Mouse (Mus musculus) heart, embryonic 11.5 days (tissue): ENCODE data around the gene Dcaf1. TPM values are rescaled to one million over a fixed set of nuclear protein-coding genes. Genes with fewer than 3 reads are reported as not detected.

ENCODE experiments used
- ATAC-seq: fragments of 200-750 bp; cut with Nextera tagmentation; replicated peaks from 2 replicates; pipeline ENCODE4 v1.8.0; 2017; ENCODE audit warnings: moderate library complexity; ENCODE audit not compliant: insufficient number of reproducible peaks, low FRiP score, low TSS enrichment
- H3K27ac ChIP-seq: fragments of 300-500 bp; sonication (generic); 2 replicates; pipeline ENCODE4 v1.5.1; 2014; ENCODE audit warnings: mild to moderate bottlenecking, low read depth, low read length
- H3K27me3 ChIP-seq: fragments of 300-500 bp; sonication (generic); 2 replicates; pipeline ENCODE4 v1.6.1; 2014; ENCODE audit warnings: mild to moderate bottlenecking, low read length, mixed read lengths; ENCODE audit not compliant: control insufficient read depth, insufficient read depth
- H3K36me3 ChIP-seq: fragments of 300-500 bp; sonication (generic); 2 replicates; pipeline ENCODE4 v1.6.1; 2014; ENCODE audit warnings: mild to moderate bottlenecking, low read length, moderate library complexity, mixed read lengths; ENCODE audit not compliant: control insufficient read depth, insufficient read depth
- H3K4me1 ChIP-seq: fragments of 300-500 bp; sonication (generic); 2 replicates; pipeline ENCODE4 v1.6.1; 2014; ENCODE audit warnings: low read length; ENCODE audit not compliant: control insufficient read depth, insufficient read depth
- H3K4me2 ChIP-seq: fragments of 300-500 bp; sonication (generic); 2 replicates; pipeline ENCODE4 v1.6.1; 2014; ENCODE audit warnings: mild to moderate bottlenecking, moderate library complexity
- H3K4me3 ChIP-seq: fragments of 300-500 bp; sonication (generic); 2 replicates; pipeline ENCODE4 v1.5.1; 2014; ENCODE audit warnings: low read depth, low read length
- H3K9ac ChIP-seq: fragments of 300-500 bp; sonication (generic); 2 replicates; pipeline ENCODE4 v1.6.1; 2014; ENCODE audit warnings: mild to moderate bottlenecking, low read depth, low read length, moderate library complexity
- H3K9me3 ChIP-seq: fragments of 300-500 bp; sonication (generic); replicated peaks from 2 replicates; pipeline ENCODE4 v1.6.1; 2016; ENCODE audit warnings: low read length; ENCODE audit not compliant: control insufficient read depth
- WGBS: fragments of 180-500 bp; shearing (Covaris S2); extraction: QIAGEN DNeasy Blood & Tissue Kit; methylation state at CpG from one replicate; pipeline ENCODE4 v1.1.7; 2014; ENCODE audit not compliant: insufficient replicate concordance; 5-methylcytosine and 5-hydroxymethylcytosine counted together
- polyA plus RNA-seq: library from polyadenylated mRNA; unstranded; fragments of >200 nt; fragmentation: Nextera tagmentation; extraction: Ambion mirVana; gene quantifications from 2 replicates; pipeline ENCODE4 v1.2.1, GENCODE M21; 2014

Dcaf1 gene
- polyA plus RNA-seq, 1 experiment from 2014 or later, result 23.5 TPM

GRCm38 (mm10) chr9:106890496-106891240 is 69.0 kb downstream of the Dcaf1 start:
- Histone ChIP-seq H3K9ac (peak overlapping the region; percentile 97), H3K27ac (no peak overlapping the region), H3K9me3 (no peaks in the 10 kb centered on the region), H3K4me2 (peak overlapping the region; percentile 73), H3K27me3 (no peaks in the 10 kb centered on the region), H3K36me3 (peaks cover 16% of the 10 kb centered on the region), H3K4me1 (peaks cover 17% of the 10 kb centered on the region), H3K4me3 (peak overlapping the region; percentile 85)
- 69% methylated on average over 8 of the region's 8 CpGs for WGBS
- ATAC-seq, result no peak

GRCm38 (mm10) chr9:106891341-106891741 is 69.7 kb downstream of the Dcaf1 start:
- under 1% methylated on average over 17 of the region's 17 CpGs for WGBS
- H3K9me3 ChIP-seq, result no peaks in the 10 kb centered on the region
- ATAC-seq, result no peak
- H3K27me3 ChIP-seq, result no peaks in the 10 kb centered on the region
- H3K4me1 ChIP-seq, result peaks cover 15% of the 10 kb centered on the region
- peak overlapping the region; percentile 73 for H3K4me2 ChIP-seq
- H3K9ac ChIP-seq, result peak overlapping the region; percentile 97
- H3K4me3 ChIP-seq, result peak overlapping the region; percentile 85
- H3K27ac ChIP-seq, result peak overlapping the region; percentile 88
- H3K36me3 ChIP-seq, result peaks cover 16% of the 10 kb centered on the region

- WGBS, result under 1% methylated on average over 59 of the region's 59 CpGs
- peak within 1 kb of the TSS; percentile 85 for H3K4me3 ChIP-seq
- H3K9ac ChIP-seq, result peak within 1 kb of the TSS; percentile 97
- ATAC-seq, result peak; percentile 98
- no peaks in the 10 kb centered on the region for H3K27me3 ChIP-seq
- H3K27ac ChIP-seq, result peak within 1 kb of the TSS; percentile 88
- H3K36me3 ChIP-seq, result peaks cover 16% of the 10 kb centered on the region
- H3K4me1 ChIP-seq, result peaks cover 15% of the 10 kb centered on the region
- H3K4me2 ChIP-seq, result peak within 1 kb of the TSS; percentile 73
- no peaks in the 10 kb centered on the region for H3K9me3 ChIP-seq
Observed at GRCm38 (mm10) chr9:106891829-106892551, 70.3 kb downstream of the Dcaf1 start, which contains the start of gene Manf. Gene Manf (minus strand): TSS chr9:106891979.

- Histone ChIP-seq H3K4me2 (peak overlapping the region; percentile 73), H3K27ac (peak overlapping the region; percentile 88), H3K9ac (peak overlapping the region; percentile 97), H3K9me3 (no peaks in the 10 kb centered on the region), H3K36me3 (peaks cover 16% of the 10 kb centered on the region), H3K4me1 (peaks cover 15% of the 10 kb centered on the region), H3K27me3 (no peaks in the 10 kb centered on the region), H3K4me3 (peak overlapping the region; percentile 85)
- ATAC-seq, result no peak; the same call in 1 of the 2 replicates
- WGBS, result under 1% methylated on average over 9 of the region's 9 CpGs
Observed at GRCm38 (mm10) chr9:106892552-106892875, 70.8 kb downstream of the Dcaf1 start.

GRCm38 (mm10) chr9:106893327-106893726 is 71.7 kb downstream of the Dcaf1 start:
- 69% methylated on average over 3 of the region's 3 CpGs for WGBS
- Histone ChIP-seq H3K4me2 (no peak overlapping the region), H3K27me3 (no peaks in the 10 kb centered on the region), H3K4me3 (no peak overlapping the region), H3K4me1 (peaks cover 13% of the 10 kb centered on the region), H3K36me3 (peaks cover 15% of the 10 kb centered on the region), H3K9ac (no peak overlapping the region), H3K9me3 (no peaks in the 10 kb centered on the region), H3K27ac (no peak overlapping the region)
- ATAC-seq, result no peak

- no peak overlapping the region for H3K4me2 ChIP-seq
- H3K9ac ChIP-seq, result no peak overlapping the region
- 71% methylated on average over 1 of the region's 1 CpGs for WGBS
- no peaks in the 10 kb centered on the region for H3K4me1 ChIP-seq
- H3K36me3 ChIP-seq, result no peaks in the 10 kb centered on the region
- H3K27me3 ChIP-seq, result no peaks in the 10 kb centered on the region
- H3K27ac ChIP-seq, result no peak overlapping the region
- no peaks in the 10 kb centered on the region for H3K9me3 ChIP-seq
- no peak overlapping the region for H3K4me3 ChIP-seq
- ATAC-seq, result no peak
Observed at GRCm38 (mm10) chr9:106898901-106899300, 77.2 kb downstream of the Dcaf1 start.

- Histone ChIP-seq H3K9me3 (no peaks in the 10 kb centered on the region), H3K4me3 (no peak overlapping the region), H3K27ac (no peak overlapping the region), H3K4me1 (no peaks in the 10 kb centered on the region), H3K4me2 (no peak overlapping the region), H3K9ac (no peak overlapping the region), H3K36me3 (no peaks in the 10 kb centered on the region), H3K27me3 (no peaks in the 10 kb centered on the region)
- ATAC-seq, result no peak
- WGBS, result 76% methylated on average over 7 of the region's 7 CpGs
Observed at GRCm38 (mm10) chr9:106901596-106901995, 79.9 kb downstream of the Dcaf1 start.

- Histone ChIP-seq H3K36me3 (no peaks in the 10 kb centered on the region), H3K4me2 (no peak overlapping the region), H3K9ac (no peak overlapping the region), H3K4me3 (no peak overlapping the region), H3K9me3 (no peaks in the 10 kb centered on the region), H3K4me1 (no peaks in the 10 kb centered on the region), H3K27me3 (no peaks in the 10 kb centered on the region), H3K27ac (no peak overlapping the region)
- no peak for ATAC-seq
- WGBS, result 61% methylated on average over 4 of the region's 4 CpGs
Observed at GRCm38 (mm10) chr9:106903099-106903790, 81.6 kb downstream of the Dcaf1 start.
